Mouse (Mus musculus): Measurements from ENCODE around the gene Slc17a6.
A peak's percentile ranks its signal among the peaks of the same experiment; 100 is the strongest.
"Not testable (repeated sequence)": the region's sequence is repeated elsewhere in the genome, so short reads cannot be mapped to it uniquely, and the experiment has no call there.

Slc17a6 gene

GRCm38 (mm10) chr7:51693539-51694217 lies 71.9 kb downstream of the Slc17a6 start:
- no peak for DNase-seq (ENCODE audit: inconsistent ontology term)

GRCm38 (mm10) chr7:51694452-51694851 lies 72.6 kb downstream of the Slc17a6 start:
- peak; percentile 2 for DNase-seq (ENCODE audit: inconsistent ontology term)

GRCm38 (mm10) chr7:51709508-51709907 lies 87.7 kb downstream of the Slc17a6 start:
- no peak for DNase-seq (ENCODE audit: inconsistent ontology term)

GRCm38 (mm10) chr7:51710346-51710745 lies 88.5 kb downstream of the Slc17a6 start:
- DNase-seq (ENCODE audit: inconsistent ontology term): not testable (repeated sequence)

GRCm38 (mm10) chr7:51715771-51716170 lies 94.0 kb downstream of the Slc17a6 start:
- no peak for DNase-seq (ENCODE audit: inconsistent ontology term)

All from Muller cell, postnatal 12 days (primary cell).